Mouse (Mus musculus): ENCODE measurements around the gene Spon1.

GRCm38 (mm10) chr7:114006456-114006855 is 240.7 kb downstream of the Spon1 start:
- no peak for TF ChIP-seq CTCF (IDR thresholded peaks at IDR 0.05; ENCODE audit: low read depth, low read length)
- no peak for TF ChIP-seq POLR2A (IDR thresholded peaks at IDR 0.05; ENCODE audit: borderline replicate concordance, low read depth, low read length)

Data from bone marrow macrophage, adult 2 months (primary cell).